Mouse (Mus musculus): ENCODE results near the gene Nmi.
"Not testable (repeated sequence)": the region's sequence is repeated elsewhere in the genome, so short reads cannot be mapped to it uniquely, and the experiment has no call there.

The Nmi gene

GRCm38 (mm10) chr2:51973410-51973968 lies at the start of gene Nmi:
Nmi (minus strand) TSS chr2:51973494.
- DNase-seq: peak; percentile 20 to 37

DNA sequence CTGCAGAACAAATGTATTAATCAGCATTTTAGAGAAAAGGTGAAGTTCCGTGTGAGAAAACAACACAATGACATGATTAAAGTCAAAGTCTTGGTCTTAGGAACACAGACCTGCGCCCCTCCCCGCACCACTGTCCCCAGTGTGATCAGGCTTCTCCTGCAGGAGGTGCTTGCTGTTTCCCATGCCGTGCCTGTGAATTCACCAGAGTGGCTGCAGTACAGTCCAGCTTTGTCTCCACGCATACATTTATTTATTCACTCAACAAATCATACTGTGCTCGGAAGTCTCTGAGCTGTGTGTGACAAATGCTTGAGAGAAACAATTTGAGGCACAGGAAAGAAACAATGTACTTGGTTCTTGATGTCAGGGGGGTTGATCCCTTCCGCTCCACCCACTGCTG lies 43.1 kb upstream of the Nmi start:
- no peak for DNase-seq

- DNase-seq: no peak
These were observed 40.1 kb upstream of the Nmi start for GRCm38 (mm10) chr2:52013306-52013820.

DNA sequence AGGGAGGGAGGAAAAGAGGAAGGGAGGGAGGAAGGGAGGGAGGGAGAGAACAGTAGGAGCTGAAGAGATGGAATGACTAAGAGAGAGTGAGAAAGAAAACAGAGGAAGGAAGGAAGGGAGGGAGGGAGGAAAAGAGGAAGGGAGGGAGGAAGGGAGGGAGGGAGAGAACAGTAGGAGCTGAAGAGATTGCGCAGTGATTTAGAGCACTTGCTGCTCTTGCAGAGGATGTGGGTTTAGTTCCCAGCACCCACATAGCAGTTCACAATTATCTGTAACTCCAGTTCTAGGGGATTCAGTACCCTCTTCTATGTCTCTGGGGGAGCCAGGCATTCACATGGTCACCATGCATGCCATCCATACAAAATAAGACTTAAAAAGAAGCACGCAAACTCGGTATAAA lies 38.5 kb upstream of the Nmi start:
- DNase-seq: not testable (repeated sequence)

DNA sequence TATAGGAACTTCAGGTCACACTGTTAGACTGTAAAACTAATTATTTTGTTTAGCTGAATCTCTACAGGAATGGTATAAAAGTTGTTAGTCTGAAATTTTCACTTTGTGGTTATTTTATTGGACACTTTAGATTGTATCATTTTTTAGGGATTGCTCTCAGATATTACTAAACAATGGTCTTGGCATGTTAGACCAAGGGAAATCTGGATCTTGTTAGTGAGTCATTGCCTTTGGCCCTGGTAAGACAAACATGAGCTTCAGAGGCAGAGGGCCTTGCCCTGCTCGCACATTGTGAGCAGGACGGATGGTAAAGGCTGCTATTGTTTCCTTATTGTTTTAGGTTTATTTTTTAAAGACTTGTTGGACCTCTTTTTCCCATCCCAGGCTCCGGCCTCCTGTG lies 33.1 kb upstream of the Nmi start:
- no peak for DNase-seq

DNA sequence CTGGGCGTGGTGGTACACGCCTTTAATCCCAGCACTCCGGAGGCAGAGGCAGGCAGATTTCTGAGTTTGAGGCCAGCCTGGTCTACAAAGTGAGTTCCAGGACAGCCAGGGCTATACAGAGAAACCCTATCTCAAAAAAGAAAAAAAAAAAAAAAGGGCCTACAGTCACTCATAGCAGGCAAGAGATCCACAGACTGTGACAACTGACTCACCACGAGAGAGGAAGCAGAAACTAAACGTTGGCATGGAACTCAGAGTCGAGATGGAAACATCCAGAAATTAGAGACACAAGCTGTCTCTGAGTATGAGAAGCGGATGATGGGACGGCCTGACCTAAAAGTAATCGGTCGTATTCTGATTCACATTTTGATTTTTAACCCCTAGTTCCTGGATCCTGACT lies 29.0 kb upstream of the Nmi start:
- not testable (repeated sequence) for DNase-seq

- DNase-seq: no peak
These were observed 28.2 kb upstream of the Nmi start for GRCm38 (mm10) chr2:52001521-52001920.

DNA sequence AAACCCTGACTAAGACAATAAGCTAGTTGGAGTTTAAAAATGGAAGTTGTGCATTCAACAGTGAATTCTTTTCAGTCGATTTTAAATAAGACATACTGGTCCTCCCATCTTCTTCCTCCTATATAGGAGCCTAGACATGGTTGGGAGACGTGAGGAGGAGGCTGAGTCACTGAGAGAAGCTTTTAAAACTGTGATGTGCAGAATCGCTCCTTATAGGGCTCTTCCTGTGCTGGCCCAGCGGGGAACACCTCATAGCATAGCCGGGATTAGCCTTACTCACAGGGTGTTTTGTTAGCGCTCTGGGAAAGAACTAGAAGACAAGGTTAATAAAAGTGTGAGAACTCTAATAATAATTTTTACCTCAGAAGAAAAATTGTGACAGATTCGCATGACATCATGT lies 26.7 kb upstream of the Nmi start:
- no peak for DNase-seq

- no peak for DNase-seq
These were observed 18.2 kb upstream of the Nmi start for GRCm38 (mm10) chr2:51991447-51991846.

DNA sequence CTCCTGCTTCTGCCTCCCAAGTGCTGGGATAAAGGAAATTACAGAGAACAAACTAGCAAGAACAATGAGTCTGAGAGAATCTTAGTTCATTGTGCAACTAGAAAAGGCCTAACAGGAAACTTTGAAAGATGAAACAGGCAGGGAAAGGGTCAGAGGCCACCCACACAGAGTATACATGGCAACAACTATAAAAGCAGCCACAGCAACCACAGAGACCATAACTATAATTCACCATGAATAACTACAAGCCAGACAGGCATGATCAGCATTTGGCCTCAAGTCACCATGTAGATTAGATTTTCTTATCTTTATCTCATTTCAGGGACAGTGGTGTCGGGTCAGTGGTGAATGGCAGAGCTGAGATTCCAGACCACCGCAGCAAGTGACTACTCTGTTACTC lies 16.3 kb upstream of the Nmi start:
- no peak for DNase-seq

GRCm38 (mm10) chr2:51986695-51987094 lies 13.4 kb upstream of the Nmi start:
- no peak for DNase-seq

DNA sequence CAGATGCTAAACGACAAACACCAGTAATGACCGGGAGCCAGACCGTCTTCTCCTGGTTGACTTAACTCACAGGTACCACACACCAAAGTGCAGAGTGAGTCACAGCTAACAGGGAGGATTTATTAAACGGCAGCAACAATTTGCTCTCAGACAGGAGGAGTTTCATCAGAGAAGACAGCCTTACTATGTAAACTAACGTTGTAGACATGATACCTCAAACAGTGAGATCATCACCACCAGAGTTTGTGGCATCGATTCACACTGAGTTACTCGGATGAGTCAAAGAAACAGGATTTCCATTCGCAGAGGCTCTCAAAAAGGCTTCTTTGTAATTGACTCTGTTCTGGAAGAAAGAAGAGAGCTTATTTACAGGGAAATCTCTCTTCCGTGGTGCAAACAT lies 12.9 kb upstream of the Nmi start:
- DNase-seq: no peak

- DNase-seq: peak; percentile 7 to 48
These were observed 11.9 kb upstream of the Nmi start for GRCm38 (mm10) chr2:51985241-51985640.

DNA sequence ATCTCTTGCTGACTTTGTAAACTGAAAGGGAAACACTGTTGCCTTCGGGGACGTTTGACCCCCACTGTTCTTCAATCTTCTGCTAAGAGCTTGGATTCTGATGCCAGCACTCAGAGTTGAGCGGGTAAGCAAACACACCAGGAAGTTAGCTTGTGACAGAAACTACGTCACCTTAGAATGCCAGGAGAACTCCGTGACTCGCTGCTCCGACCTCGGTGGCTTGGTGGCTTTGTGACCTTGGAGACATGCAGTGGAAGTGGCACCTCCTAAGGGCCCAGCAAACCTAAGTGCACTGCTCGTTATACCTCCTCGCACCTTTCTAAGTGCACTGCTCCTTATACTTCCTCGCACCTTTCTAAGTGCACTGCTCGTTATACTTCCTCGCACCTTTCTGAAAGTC lies 9.0 kb upstream of the Nmi start:
- DNase-seq: no peak

- peak; percentile 64 to 70 for DNase-seq
These were observed 8.3 kb upstream of the Nmi start for GRCm38 (mm10) chr2:51981630-51982029.

GRCm38 (mm10) chr2:51972641-51973409 lies 469 bp downstream of the Nmi start:
- peak; percentile 52 to 74 for DNase-seq

DNA sequence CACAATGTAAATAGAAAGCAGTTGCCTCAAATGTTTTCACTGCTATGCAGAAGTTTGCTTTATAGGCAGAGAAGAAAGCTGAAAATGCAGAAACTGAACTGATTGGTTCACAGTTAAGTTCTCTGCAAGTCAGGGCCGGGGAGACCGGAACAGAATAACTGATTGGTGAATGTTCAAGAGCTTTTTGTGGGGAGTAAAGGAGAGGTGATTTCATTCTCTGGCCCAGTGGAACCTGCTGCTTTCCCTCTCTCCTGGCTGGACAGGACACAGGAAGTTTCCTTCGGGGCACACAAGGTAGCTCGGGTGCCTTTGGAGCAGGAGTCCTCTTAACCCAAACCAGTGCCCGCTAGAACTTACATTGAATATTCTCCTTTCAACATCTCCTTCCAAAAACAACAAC lies 1.2 kb downstream of the Nmi start:
- peak; percentile 27 to 53 for DNase-seq

DNA sequence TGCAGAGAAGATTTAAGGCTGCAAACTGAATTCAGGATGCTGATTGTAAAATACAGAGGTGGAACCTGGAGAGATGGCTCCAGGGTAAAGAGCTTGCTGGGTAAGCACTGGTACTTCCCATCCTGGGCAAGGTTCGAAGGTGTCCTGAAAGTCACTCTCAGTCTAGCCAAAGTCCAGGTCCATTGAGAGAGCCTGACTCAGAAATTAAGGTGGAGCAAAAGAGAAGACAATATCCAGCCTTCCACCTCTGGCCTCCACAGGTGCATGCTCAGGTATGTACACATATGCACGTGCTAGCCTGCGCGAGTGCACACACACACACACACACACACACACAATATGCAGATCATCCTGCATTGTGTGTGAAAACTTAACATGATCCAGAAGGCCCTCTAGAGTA lies 2.4 kb downstream of the Nmi start:
- peak in 1 of 2 experiments; percentile 6 for DNase-seq

DNA sequence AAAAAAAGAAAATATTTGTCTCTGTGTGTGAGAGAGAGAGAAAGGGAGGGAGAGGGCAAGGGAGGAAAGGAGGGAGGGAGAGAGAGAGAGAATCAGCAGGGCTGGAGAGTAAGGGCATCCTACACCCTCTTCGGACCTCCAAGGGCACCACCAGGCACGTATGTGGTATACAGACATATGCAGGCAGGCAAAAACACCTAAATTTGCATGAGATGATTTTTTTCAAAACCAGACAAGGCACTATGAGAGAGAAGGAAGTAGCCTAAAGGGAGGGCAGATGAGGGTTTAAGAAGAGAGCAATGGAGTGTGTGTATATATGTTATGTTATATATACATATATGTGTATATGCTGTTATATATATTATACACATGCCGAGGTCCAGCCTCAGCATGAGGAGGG lies 6.0 kb downstream of the Nmi start:
- no peak for DNase-seq

GRCm38 (mm10) chr2:51953648-51954204 lies 19.6 kb downstream of the Nmi start:
- no peak for DNase-seq

DNA sequence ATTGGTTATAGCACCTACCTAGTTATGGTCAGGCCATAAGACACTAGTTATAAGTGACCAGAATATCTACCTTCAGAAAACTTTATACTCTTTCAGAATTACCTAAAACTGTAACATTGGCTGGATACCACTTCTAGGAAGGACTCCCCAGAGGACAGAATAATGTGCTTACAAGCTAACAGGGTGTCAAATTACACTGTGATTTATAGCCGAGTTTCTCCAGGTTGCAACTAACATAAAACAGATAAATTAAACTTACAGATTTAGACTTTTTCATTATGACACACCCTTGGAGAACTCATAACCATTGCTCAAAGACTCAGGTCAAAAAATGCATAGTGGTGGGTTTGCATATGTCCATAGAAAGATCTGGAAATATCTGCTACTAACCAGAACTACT lies 22.4 kb downstream of the Nmi start:
- no peak for DNase-seq

GRCm38 (mm10) chr2:51948105-51948830 lies 25.0 kb downstream of the Nmi start:
- DNase-seq: no peak

DNA sequence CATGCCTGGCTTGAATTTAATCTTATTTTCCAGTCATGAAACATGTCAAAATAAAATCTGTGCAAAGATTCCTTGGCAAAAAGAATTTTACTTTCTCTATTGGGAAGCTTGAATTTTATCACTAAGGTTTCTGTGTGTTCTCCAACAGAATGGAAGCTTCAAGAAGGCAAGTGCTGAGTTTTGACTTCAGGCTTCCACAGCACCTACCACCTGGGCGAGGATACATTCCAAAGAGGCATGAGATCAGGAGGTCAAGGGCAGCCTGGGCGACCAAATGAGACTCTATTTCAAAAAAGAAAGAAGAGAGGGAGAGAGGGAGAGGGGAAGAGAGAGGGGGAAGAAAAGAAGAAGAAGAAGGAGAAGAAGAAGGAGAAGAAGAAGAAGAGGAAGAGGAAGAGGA lies 27.5 kb downstream of the Nmi start:
- DNase-seq: no peak

- no peak for DNase-seq
These were observed 31.5 kb downstream of the Nmi start for GRCm38 (mm10) chr2:51941832-51942231.
